Mouse (Mus musculus): ENCODE data around the gene Nptx2.

GRCm38 (mm10) chr5:144547333-144547878 lies 1.7 kb downstream of the Nptx2 start:
- no peak for TF ChIP-seq E2F4 (IDR thresholded peaks at IDR 0.05; ENCODE audit: insufficient read depth)
- no peak for TF ChIP-seq MYOD1 (IDR thresholded peaks at IDR 0.05; ENCODE audit: control insufficient read depth in 1 of 3, insufficient read length in 2 of 3, low read depth in 2 of 3)
- TF ChIP-seq USF1 (IDR thresholded peaks at IDR 0.05; ENCODE audit: low read depth) = no peak
- no peak for TF ChIP-seq POLR2A (IDR thresholded peaks at IDR 0.05; ENCODE audit: insufficient read length, low read depth)
- TF ChIP-seq MAX (IDR thresholded peaks at IDR 0.05; ENCODE audit: low read depth) = no peak
